Mouse (Mus musculus): ENCODE measurements around the gene Nbas. TPM values are rescaled to one million over a fixed set of nuclear protein-coding genes. Genes with fewer than 3 reads are reported as not detected.

Gene Nbas
- total and polyA plus RNA-seq, 3 experiments = 12.8 to 33.6 (median 28.9) TPM

- intact Hi-C loops (cut with DNase I) = no loop called here
- WGBS = 60% methylated on average over 4 of the region's 4 CpGs
- Histone ChIP-seq H3K4me1 (ENCODE audit: control insufficient read depth, insufficient read depth, low read length) (no peaks in the 10 kb centered on the region), H3K79me2 (replicated peaks; ENCODE audit: control insufficient read depth, insufficient read depth, low read length) (no peaks in the 10 kb centered on the region), H3K9ac (ENCODE audit: low read depth, low read length) (no peak overlapping the region), H3K27me3 (ENCODE audit: control insufficient read depth, insufficient read depth, low read length) (no peaks in the 10 kb centered on the region), H3K36me3 (ENCODE audit: control insufficient read depth, insufficient read depth, low read length) (no peaks in the 10 kb centered on the region), H3K27ac (no peak overlapping the region), H3K4me3 (no peak overlapping the region)
- no peak for DNase-seq
- no peak for TF ChIP-seq POLR2A (IDR thresholded peaks at IDR 0.05; ENCODE audit: insufficient read depth, low read depth, low read length)
- no peak for TF ChIP-seq EP300 (IDR thresholded peaks at IDR 0.05; ENCODE audit: insufficient read depth, low read depth, low read length)
- TF ChIP-seq CTCF (IDR thresholded peaks at IDR 0.05) = no peak
Observed at GRCm38 (mm10) chr12:13598545-13598944, 329.6 kb downstream of the Nbas start.

DNA sequence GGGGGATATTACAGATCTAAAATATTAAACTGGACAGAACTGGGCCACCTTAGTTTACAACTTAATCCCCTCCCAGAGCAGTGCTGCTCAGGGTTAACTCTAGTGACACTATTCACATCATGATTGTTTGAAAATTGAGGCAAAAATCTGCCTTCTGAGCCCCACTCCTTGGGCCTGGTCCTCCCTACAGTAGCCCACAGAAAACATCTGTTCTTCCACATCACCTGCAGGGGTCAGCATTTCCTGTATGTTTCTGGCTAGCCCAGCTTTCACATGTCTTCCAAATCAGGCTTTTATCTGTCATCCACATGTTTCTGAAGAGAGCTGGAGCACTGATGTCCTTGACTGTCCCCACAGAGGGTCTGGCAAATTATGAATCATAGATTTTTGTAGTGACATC is 333.5 kb downstream of the Nbas start:
- Histone ChIP-seq H3K27me3 (ENCODE audit: control insufficient read depth, insufficient read depth, low read length) (no peaks in the 10 kb centered on the region), H3K36me3 (ENCODE audit: control insufficient read depth, insufficient read depth, low read length) (no peaks in the 10 kb centered on the region), H3K79me2 (replicated peaks; ENCODE audit: control insufficient read depth, insufficient read depth, low read length) (no peaks in the 10 kb centered on the region), H3K4me3 (no peak overlapping the region), H3K27ac (no peak overlapping the region), H3K9ac (ENCODE audit: low read depth, low read length) (no peak overlapping the region), H3K4me1 (ENCODE audit: control insufficient read depth, insufficient read depth, low read length) (no peaks in the 10 kb centered on the region)
- DNase-seq = no peak
- TF ChIP-seq CTCF (IDR thresholded peaks at IDR 0.05) (peak; percentile 49), EP300 (IDR thresholded peaks at IDR 0.05; ENCODE audit: insufficient read depth, low read depth, low read length) (no peak), POLR2A (IDR thresholded peaks at IDR 0.05; ENCODE audit: insufficient read depth, low read depth, low read length) (no peak)
- intact Hi-C loops (cut with DNase I) = no loop called here

DNA sequence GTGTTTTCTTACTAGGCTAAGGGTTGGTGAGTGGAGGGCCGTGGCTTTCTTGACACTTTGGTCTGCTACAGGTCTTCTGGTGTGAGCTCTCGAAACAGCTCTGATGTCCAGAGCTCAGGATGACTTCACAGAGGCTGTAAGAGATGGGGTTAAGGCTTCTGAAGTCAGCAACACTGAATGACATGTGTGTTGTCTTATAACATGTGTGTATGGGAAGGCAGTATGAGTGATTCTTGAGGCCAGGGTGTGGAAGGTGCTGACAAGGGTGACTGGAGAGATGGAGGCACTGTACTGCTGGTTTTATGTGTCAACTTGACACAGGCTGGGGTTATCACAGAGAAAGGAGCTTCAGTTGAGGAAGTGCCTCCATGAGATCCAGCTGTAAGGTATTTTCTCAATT is 338.1 kb downstream of the Nbas start:
- intact Hi-C loops (cut with DNase I) = no loop called here

GRCm38 (mm10) chr12:13609027-13609426 is 340.1 kb downstream of the Nbas start:
- no peak for TF ChIP-seq EP300 (IDR thresholded peaks at IDR 0.05; ENCODE audit: insufficient read depth, low read depth, low read length)
- TF ChIP-seq POLR2A (IDR thresholded peaks at IDR 0.05; ENCODE audit: insufficient read depth, low read depth, low read length) = no peak
- TF ChIP-seq CTCF (IDR thresholded peaks at IDR 0.05) = no peak
- H3K27me3 ChIP-seq (ENCODE audit: control insufficient read depth, insufficient read depth, low read length) = no peaks in the 10 kb centered on the region
- DNase-seq = no peak
- no peak overlapping the region for H3K27ac ChIP-seq
- H3K4me3 ChIP-seq = no peak overlapping the region
- H3K79me2 ChIP-seq (replicated peaks; ENCODE audit: control insufficient read depth, insufficient read depth, low read length) = no peaks in the 10 kb centered on the region
- 61% methylated on average over 11 of the region's 11 CpGs for WGBS
- H3K4me1 ChIP-seq (ENCODE audit: control insufficient read depth, insufficient read depth, low read length) = no peaks in the 10 kb centered on the region
- no peak overlapping the region for H3K9ac ChIP-seq (ENCODE audit: low read depth, low read length)
- no peaks in the 10 kb centered on the region for H3K36me3 ChIP-seq (ENCODE audit: control insufficient read depth, insufficient read depth, low read length)
- intact Hi-C loops (cut with DNase I) = no loop called here

More for the DNA sequence above, 338.1 kb downstream of the Nbas start:
- no peaks in the 10 kb centered on the region for H3K27me3 ChIP-seq (ENCODE audit: control insufficient read depth, insufficient read depth, low read length)
- H3K27ac ChIP-seq = no peak overlapping the region
- TF ChIP-seq POLR2A (IDR thresholded peaks at IDR 0.05; ENCODE audit: insufficient read depth, low read depth, low read length) (no peak), CTCF (IDR thresholded peaks at IDR 0.05) (no peak), EP300 (IDR thresholded peaks at IDR 0.05; ENCODE audit: insufficient read depth, low read depth, low read length) (no peak)
- DNase-seq = no peak
- no peak overlapping the region for H3K9ac ChIP-seq (ENCODE audit: low read depth, low read length)
- 70% methylated on average over 2 of the region's 2 CpGs for WGBS
- H3K4me1 ChIP-seq (ENCODE audit: control insufficient read depth, insufficient read depth, low read length) = no peaks in the 10 kb centered on the region
- H3K4me3 ChIP-seq = no peak overlapping the region
- H3K79me2 ChIP-seq (replicated peaks; ENCODE audit: control insufficient read depth, insufficient read depth, low read length) = no peaks in the 10 kb centered on the region
- H3K36me3 ChIP-seq (ENCODE audit: control insufficient read depth, insufficient read depth, low read length) = no peaks in the 10 kb centered on the region

DNA sequence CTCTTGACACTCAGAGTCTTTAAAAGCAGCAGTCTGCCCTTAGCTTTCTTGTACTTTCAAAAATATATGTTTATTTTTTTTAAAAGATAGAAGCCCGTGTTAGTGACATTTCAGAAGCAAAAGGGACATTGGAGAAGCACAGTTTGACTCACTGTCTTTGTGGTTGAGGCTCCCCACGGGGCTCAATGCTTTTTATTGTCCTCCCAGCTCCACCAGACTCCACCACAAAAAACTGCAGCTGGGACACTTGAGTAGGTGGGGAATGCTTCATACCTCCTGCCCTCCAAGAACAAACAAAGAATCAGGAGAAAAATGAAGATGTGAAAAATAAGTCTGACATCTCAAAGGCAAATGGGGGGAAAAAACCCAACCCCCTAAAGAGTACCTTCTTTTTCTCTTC is 344.1 kb downstream of the Nbas start:
- TF ChIP-seq CTCF (IDR thresholded peaks at IDR 0.05) (no peak), EP300 (IDR thresholded peaks at IDR 0.05; ENCODE audit: insufficient read depth, low read depth, low read length) (no peak), POLR2A (IDR thresholded peaks at IDR 0.05; ENCODE audit: insufficient read depth, low read depth, low read length) (no peak)
- no peaks in the 10 kb centered on the region for H3K27me3 ChIP-seq (ENCODE audit: control insufficient read depth, insufficient read depth, low read length)
- no peak for DNase-seq
- no peak overlapping the region for H3K27ac ChIP-seq
- H3K4me1 ChIP-seq (ENCODE audit: control insufficient read depth, insufficient read depth, low read length) = no peaks in the 10 kb centered on the region
- 21% methylated on average over 2 of the region's 2 CpGs for WGBS
- intact Hi-C loops (cut with DNase I) = no loop called here
- H3K9ac ChIP-seq (ENCODE audit: low read depth, low read length) = no peak overlapping the region
- H3K4me3 ChIP-seq = no peak overlapping the region
- H3K36me3 ChIP-seq (ENCODE audit: control insufficient read depth, insufficient read depth, low read length) = no peaks in the 10 kb centered on the region
- H3K79me2 ChIP-seq (replicated peaks; ENCODE audit: control insufficient read depth, insufficient read depth, low read length) = no peaks in the 10 kb centered on the region

DNA sequence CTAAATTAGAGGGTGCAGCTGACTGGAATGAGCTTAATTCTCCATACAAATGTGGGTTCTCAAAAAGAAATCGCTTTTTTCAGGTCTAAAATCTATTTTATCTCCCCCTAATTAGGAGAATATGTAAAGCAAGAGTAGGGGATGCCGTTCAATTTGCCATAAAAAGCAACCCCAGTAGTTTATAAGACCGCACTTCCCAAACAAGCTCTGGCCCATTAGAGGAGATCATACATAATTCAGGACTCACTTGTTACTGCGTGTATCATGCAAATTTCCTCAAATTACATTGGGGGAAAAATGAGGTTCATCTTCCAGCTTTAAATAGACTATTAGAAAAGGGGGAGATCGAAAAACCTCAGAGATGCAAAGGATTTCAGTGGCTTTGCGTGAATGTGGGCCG is 346.7 kb downstream of the Nbas start:
- DNase-seq = no peak
- intact Hi-C loops (cut with DNase I) = no loop called here
- H3K4me3 ChIP-seq = no peak overlapping the region
- 81% methylated on average over 7 of the region's 7 CpGs for WGBS
- no peak overlapping the region for H3K9ac ChIP-seq (ENCODE audit: low read depth, low read length)
- H3K27ac ChIP-seq = no peak overlapping the region
- no peaks in the 10 kb centered on the region for H3K27me3 ChIP-seq (ENCODE audit: control insufficient read depth, insufficient read depth, low read length)
- no peaks in the 10 kb centered on the region for H3K36me3 ChIP-seq (ENCODE audit: control insufficient read depth, insufficient read depth, low read length)
- TF ChIP-seq CTCF (IDR thresholded peaks at IDR 0.05) (no peak), POLR2A (IDR thresholded peaks at IDR 0.05; ENCODE audit: insufficient read depth, low read depth, low read length) (no peak), EP300 (IDR thresholded peaks at IDR 0.05; ENCODE audit: insufficient read depth, low read depth, low read length) (no peak)
- no peaks in the 10 kb centered on the region for H3K79me2 ChIP-seq (replicated peaks; ENCODE audit: control insufficient read depth, insufficient read depth, low read length)
- H3K4me1 ChIP-seq (ENCODE audit: control insufficient read depth, insufficient read depth, low read length) = no peaks in the 10 kb centered on the region
